Mouse (Mus musculus): ENCODE measurements at regions not wholly inside any gene's neighbourhood (a gene's known extent, or its start where the extent isn't known, plus 50 kb on each side); places are given as distances from the start of the nearest gene placed in this dataset.

DNA sequence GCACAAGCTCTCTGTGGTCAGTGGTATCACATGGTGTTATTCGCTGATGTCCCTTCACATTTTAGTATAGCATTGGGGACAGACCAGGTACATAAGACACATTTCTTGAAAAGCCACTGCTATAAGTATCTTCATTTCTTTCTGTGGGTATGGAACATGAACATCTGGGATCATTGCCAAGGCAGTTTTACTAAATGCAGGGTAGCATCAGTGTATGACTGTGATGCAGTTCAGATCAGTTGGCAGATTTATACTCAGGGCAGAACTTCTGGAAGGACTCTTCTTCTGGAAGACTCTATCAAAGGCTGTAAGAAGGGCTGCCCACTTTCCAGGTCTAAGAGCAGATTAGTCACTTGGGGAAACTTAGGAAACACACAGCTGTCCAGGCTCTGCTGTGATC lies 919.0 kb upstream of the Lrrc6 start:
- Histone ChIP-seq H3K4me2 (ENCODE audit: insufficient read depth, low read depth, poor library complexity, severe bottlenecking) (no peak overlapping the region), H3K36me3 (replicated peaks in 1 of 2; ENCODE audit: control insufficient read depth in 1 of 2, insufficient read depth in 1 of 2, low read length in 1 of 2) (no peaks in the 10 kb centered on the region), H3K4me3 (replicated peaks in 1 of 3; ENCODE audit: low read depth in 2 of 3, low read length in 2 of 3, poor library complexity in 1 of 3) (no peak overlapping the region), H3K79me2 (replicated peaks; ENCODE audit: control insufficient read depth, extremely low read depth, insufficient read depth, poor library complexity, severe bottlenecking) (no peaks in the 10 kb centered on the region), H3K27ac (ENCODE audit: insufficient read depth, low read depth) (no peak overlapping the region), H3K4me1 (ENCODE audit: control insufficient read depth in 1 of 2, insufficient read depth in 2 of 2) (peaks cover 0 to 1% of the 10 kb centered on the region in 2 experiments; a peak in 1 of 4 replicates), H3K9me3 (replicated peaks; ENCODE audit: low read length) (no peaks in the 10 kb centered on the region), H3K9ac (ENCODE audit: insufficient read depth, low read depth) (no peak overlapping the region), H3K27me3 (replicated peaks) (no peaks in the 10 kb centered on the region)
- no peak for DNase-seq (ENCODE audit: extremely low read depth)
- in situ Hi-C loops (cut with MboI; ENCODE audit: low pct_ligation_motif_present, low pct_unique_long_range_greater_than_20kb, low sequenced_read_pairs) (no loop called here), dilution Hi-C loops (cut with MboI; ENCODE audit: extremely low pct_ligation_motif_present, extremely low pct_unique_long_range_greater_than_20kb, low sequenced_read_pairs) (no loop called here)
- no peak for TF ChIP-seq POLR2AphosphoS2 (IDR thresholded peaks at IDR 0.05; ENCODE audit: low read depth, low read length)
- no peak for TF ChIP-seq MAZ (IDR thresholded peaks at IDR 0.05; ENCODE audit: low read depth, low read length)
- no peak for TF ChIP-seq POLR2A (IDR thresholded peaks at IDR 0.05; ENCODE audit: low read depth, low read length)
- no peak for TF ChIP-seq SMC3 (IDR thresholded peaks at IDR 0.05; ENCODE audit: low read depth, low read length)
- TF ChIP-seq ZC3H11A (IDR thresholded peaks at IDR 0.05; ENCODE audit: low read depth, low read length): no peak
- no peak for TF ChIP-seq MAX (IDR thresholded peaks at IDR 0.05; ENCODE audit: low read length)
- TF ChIP-seq RAD21 (IDR thresholded peaks at IDR 0.05; ENCODE audit: low read depth, low read length): no peak
- no peak for TF ChIP-seq NRF1 (IDR thresholded peaks at IDR 0.05; ENCODE audit: low read depth, low read length)
- TF ChIP-seq IRF4 (IDR thresholded peaks at IDR 0.05; ENCODE audit: low read depth, low read length): no peak
- TF ChIP-seq TBP (conservative IDR thresholded peaks at IDR 0.05; ENCODE audit: low read depth, low read length): no peak
- no peak for TF ChIP-seq CTCF (conservative IDR thresholded peaks at IDR 0.05 in 1 of 2, IDR thresholded peaks at IDR 0.05 in 1 of 2; ENCODE audit: low read depth in 2 of 2, low read length in 2 of 2)
- no peak for TF ChIP-seq MAFK (IDR thresholded peaks at IDR 0.05; ENCODE audit: insufficient replicate concordance, low read length)
- TF ChIP-seq SIN3A (IDR thresholded peaks at IDR 0.05; ENCODE audit: low read length): no peak
- no peak for TF ChIP-seq USF2 (conservative IDR thresholded peaks at IDR 0.05; ENCODE audit: low read depth, low read length)
- TF ChIP-seq BHLHE40 (IDR thresholded peaks at IDR 0.05; ENCODE audit: low read depth, low read length): no peak

DNA sequence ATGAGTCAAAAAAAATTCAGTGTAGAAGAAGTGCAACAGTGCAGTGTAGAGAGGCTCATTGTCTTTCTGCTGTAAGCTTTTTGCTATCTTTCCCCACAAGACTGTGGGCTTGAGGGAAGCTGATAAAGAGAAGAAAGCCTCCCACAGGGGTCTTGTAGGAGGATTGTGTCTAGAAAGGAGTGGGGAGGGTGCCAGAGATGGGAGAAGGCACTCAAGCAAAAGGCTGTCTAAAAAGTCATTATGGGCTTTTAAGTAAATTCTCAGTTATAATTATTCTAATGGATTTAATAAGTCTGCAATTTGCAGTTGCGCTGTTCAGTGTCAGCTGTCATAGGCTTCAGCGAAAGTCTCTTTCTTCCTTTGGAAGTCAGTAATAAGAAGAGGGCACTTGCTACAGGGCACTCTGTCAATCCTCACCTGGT lies 917.0 kb upstream of the Lrrc6 start:
- no peak overlapping the region for H3K27ac ChIP-seq (ENCODE audit: insufficient read depth, low read depth)
- TF ChIP-seq NRF1 (IDR thresholded peaks at IDR 0.05; ENCODE audit: low read depth, low read length) (no peak), MAX (IDR thresholded peaks at IDR 0.05; ENCODE audit: low read length) (no peak), CTCF (conservative IDR thresholded peaks at IDR 0.05 in 1 of 2, IDR thresholded peaks at IDR 0.05 in 1 of 2; ENCODE audit: low read depth in 2 of 2, low read length in 2 of 2) (no peak), USF2 (conservative IDR thresholded peaks at IDR 0.05; ENCODE audit: low read depth, low read length) (no peak), BHLHE40 (IDR thresholded peaks at IDR 0.05; ENCODE audit: low read depth, low read length) (no peak), ETS1 (conservative IDR thresholded peaks at IDR 0.05; ENCODE audit: low read depth, low read length) (no peak), USF1 (IDR thresholded peaks at IDR 0.05; ENCODE audit: low read depth, low read length) (no peak), MYC (IDR thresholded peaks at IDR 0.05; ENCODE audit: low read depth, low read length) (no peak), KAT2A (IDR thresholded peaks at IDR 0.05; ENCODE audit: insufficient replicate concordance, low read length) (no peak), HCFC1 (IDR thresholded peaks at IDR 0.05; ENCODE audit: low read depth, low read length) (no peak), TCF12 (IDR thresholded peaks at IDR 0.05; ENCODE audit: low read depth, low read length) (no peak), ELF1 (IDR thresholded peaks at IDR 0.05; ENCODE audit: low read depth, low read length) (no peak), E2F4 (IDR thresholded peaks at IDR 0.05; ENCODE audit: insufficient replicate concordance, low read depth, low read length) (no peak), POLR2AphosphoS2 (IDR thresholded peaks at IDR 0.05; ENCODE audit: low read depth, low read length) (no peak), RAD21 (IDR thresholded peaks at IDR 0.05; ENCODE audit: low read depth, low read length) (no peak), UBTF (IDR thresholded peaks at IDR 0.05; ENCODE audit: low read depth, low read length) (no peak), IRF4 (IDR thresholded peaks at IDR 0.05; ENCODE audit: low read depth, low read length) (no peak), PAX5 (IDR thresholded peaks at IDR 0.05; ENCODE audit: low read length) (no peak)
- peaks cover 0 to 16% of the 10 kb centered on the region in 2 experiments; a peak in 2 of 4 replicates for H3K4me1 ChIP-seq (ENCODE audit: control insufficient read depth in 1 of 2, insufficient read depth in 2 of 2)
- no peak overlapping the region for H3K9ac ChIP-seq (ENCODE audit: insufficient read depth, low read depth)
- H3K4me3 ChIP-seq (replicated peaks in 1 of 3; ENCODE audit: low read depth in 2 of 3, low read length in 2 of 3, poor library complexity in 1 of 3): no peak overlapping the region
- H3K79me2 ChIP-seq (replicated peaks; ENCODE audit: control insufficient read depth, extremely low read depth, insufficient read depth, poor library complexity, severe bottlenecking): no peaks in the 10 kb centered on the region
- H3K36me3 ChIP-seq (replicated peaks in 1 of 2; ENCODE audit: control insufficient read depth in 1 of 2, insufficient read depth in 1 of 2, low read length in 1 of 2): no peaks in the 10 kb centered on the region
- DNase-seq (ENCODE audit: extremely low read depth): no peak
- H3K9me3 ChIP-seq (replicated peaks; ENCODE audit: low read length): no peaks in the 10 kb centered on the region
- no peaks in the 10 kb centered on the region for H3K27me3 ChIP-seq (replicated peaks)
- in situ Hi-C loops (cut with MboI; ENCODE audit: low pct_ligation_motif_present, low pct_unique_long_range_greater_than_20kb, low sequenced_read_pairs) (no loop called here), dilution Hi-C loops (cut with MboI; ENCODE audit: extremely low pct_ligation_motif_present, extremely low pct_unique_long_range_greater_than_20kb, low sequenced_read_pairs) (no loop called here)
- no peak overlapping the region for H3K4me2 ChIP-seq (ENCODE audit: insufficient read depth, low read depth, poor library complexity, severe bottlenecking)

Measured in CH12.LX (cell line).